Mouse (Mus musculus) adrenal gland, adult 18-20 months (tissue): ENCODE data around the gene Wasl. TPM values are rescaled to one million over a fixed set of nuclear protein-coding genes. Genes with fewer than 3 reads are reported as not detected.

Experiments
- DNase-seq, 2 experiments: peaks; one replicate each; pipeline ENCODE4 v3.0.0; 2021 to 2022; ENCODE audit warnings: low spot score in 2 of 2
- total RNA-seq, 2 experiments: library from RNA; stranded (reverse); gene quantifications; 1 replicate in 1 of 2; 2 replicates in 1 of 2; pipeline ENCODE4 v1.2.3; 2021

Gene Wasl
- total RNA-seq, 2 experiments from 2014 or later, result 50.4 to 62.3 TPM

DNA sequence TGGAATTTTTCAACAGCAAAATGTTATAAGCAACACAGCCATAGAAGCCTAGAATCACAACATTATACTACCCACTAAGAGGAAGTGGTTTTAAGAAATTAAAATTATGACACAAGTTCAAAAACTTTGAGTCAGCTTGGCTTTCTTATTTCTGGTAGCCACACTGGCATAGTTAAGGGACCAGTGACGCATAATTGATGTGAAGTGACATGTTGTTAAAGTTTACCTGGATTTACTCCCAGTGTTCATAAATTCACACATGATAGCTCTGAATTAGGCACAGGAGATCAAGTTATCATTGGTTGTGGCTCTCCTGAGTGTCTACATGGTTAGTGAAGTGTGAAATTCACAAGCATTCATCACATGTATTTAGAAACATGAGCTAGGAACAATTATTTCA, 99.9 kb downstream of the Wasl start:
- DNase-seq, result no peak

- no peak for DNase-seq
Measured at GRCm38 (mm10) chr6:24564081-24564480, 100.7 kb downstream of the Wasl start.

Other genes with a start within 250 kb of the Wasl start
- under 1 TPM; 0.16 to 0.17 TPM for gene Iqub, start 149.9 kb downstream of the Wasl start, total RNA-seq
- gene Ndufa5, start 137.0 kb downstream of the Wasl start, total RNA-seq, result 100 to 1,000 TPM; 302 to 409 TPM
- under 1 TPM in 1 of 2 experiments, not detected in 1; 0.10 TPM for gene Asb15, start 136.9 kb downstream of the Wasl start, total RNA-seq
- under 1 TPM in 1 of 2 experiments, not detected in 1; 0.38 TPM for gene Lmod2, start 67.2 kb downstream of the Wasl start, total RNA-seq
- gene Hyal6, start 68.2 kb upstream of the Wasl start, total RNA-seq, result not detected
- gene Hyal4, start 83.3 kb upstream of the Wasl start, total RNA-seq, result not detected
- gene Spam1, start 126.2 kb upstream of the Wasl start, total RNA-seq, result not detected
- gene Hyal5, start 193.0 kb upstream of the Wasl start, total RNA-seq, result not detected